Mouse (Mus musculus) spleen, postnatal 14 days (tissue): ENCODE measurements around the gene Bsg.

ENCODE experiments used
- DNase-seq, 2 experiments: peaks; one replicate each; pipeline ENCODE4 v3.0.0; 2021 to 2022; ENCODE audit warnings: low spot score in 2 of 2

The Bsg gene

GRCm38 (mm10) chr10:79704065-79704969, at the start of gene Bsg:
Gene Bsg (plus strand): TSS chr10:79704491.
- DNase-seq = peak; percentile 95 to 98

GRCm38 (mm10) chr10:79654946-79655395, 49.3 kb upstream of the Bsg start:
- no peak for DNase-seq

GRCm38 (mm10) chr10:79658829-79659228, 45.5 kb upstream of the Bsg start:
- DNase-seq = no peak

- DNase-seq = no peak
Measured at GRCm38 (mm10) chr10:79660298-79660697, 44.0 kb upstream of the Bsg start.

- DNase-seq = no peak
Measured at GRCm38 (mm10) chr10:79661861-79662260, 42.4 kb upstream of the Bsg start.

GRCm38 (mm10) chr10:79664131-79664665, 40.1 kb upstream of the Bsg start, which contains the start of gene Madcam1:
Gene Madcam1 (plus strand): TSS chr10:79664559.
- DNase-seq = peak; percentile 49 to 66

GRCm38 (mm10) chr10:79665051-79665450, 39.2 kb upstream of the Bsg start:
- DNase-seq = no peak

GRCm38 (mm10) chr10:79666493-79666892, 37.8 kb upstream of the Bsg start:
- DNase-seq = no peak

- no peak for DNase-seq
Measured at GRCm38 (mm10) chr10:79668076-79668475, 36.2 kb upstream of the Bsg start.

- peak; percentile 72 to 80 for DNase-seq
Measured at GRCm38 (mm10) chr10:79668771-79669575, 35.3 kb upstream of the Bsg start, which contains the start of gene Tpgs1. Gene Tpgs1 (plus strand): TSS chr10:79669369.

- DNase-seq = peak; percentile 51 to 69
Measured at GRCm38 (mm10) chr10:79669576-79670057, 34.7 kb upstream of the Bsg start.

- DNase-seq = no peak
Measured at GRCm38 (mm10) chr10:79670071-79670888, 34.0 kb upstream of the Bsg start.

- no peak for DNase-seq
Measured at GRCm38 (mm10) chr10:79671396-79672087, 32.7 kb upstream of the Bsg start.

GRCm38 (mm10) chr10:79672088-79672455, 32.2 kb upstream of the Bsg start:
- no peak for DNase-seq

GRCm38 (mm10) chr10:79673054-79673453, 31.2 kb upstream of the Bsg start:
- DNase-seq = no peak

GRCm38 (mm10) chr10:79675346-79676035, 28.8 kb upstream of the Bsg start:
- no peak for DNase-seq

GRCm38 (mm10) chr10:79680606-79681495, 23.4 kb upstream of the Bsg start:
- no peak for DNase-seq

GRCm38 (mm10) chr10:79681591-79682245, 22.6 kb upstream of the Bsg start, which contains the start of gene Cdc34:
Gene Cdc34 (plus strand): TSS chr10:79682195.
- DNase-seq = peak; percentile 97
